Mouse (Mus musculus) E14TG2a.4 (cell line): Measurements from ENCODE around the gene Rpl10a.

Source experiments
- CTCF ChIP-seq: conservative IDR thresholded peaks from 2 replicates; pipeline ENCODE4 v1.5.1; 2014; ENCODE audit warnings: low read length
- NANOG ChIP-seq: IDR thresholded peaks from 2 replicates; pipeline ENCODE4 v1.6.1; 2014; ENCODE audit warnings: borderline replicate concordance, low read length, mixed read lengths
- POU5F1 ChIP-seq: IDR thresholded peaks from 2 replicates; pipeline ENCODE4 v1.6.1; 2014; ENCODE audit warnings: low read length, borderline replicate concordance

GRCm38 (mm10) chr17:28335267-28335666 lies 7.0 kb downstream of the Rpl10a start:
- TF ChIP-seq CTCF = no peak
- TF ChIP-seq POU5F1 = no peak
- no peak for TF ChIP-seq NANOG
